Mouse (Mus musculus) embryo, embryonic 10.5 days (tissue): Measurements from ENCODE around the gene Nup210.
A peak's percentile ranks its signal among the peaks of the same experiment; 100 is the strongest.
"Not testable (repeated sequence)": the region's sequence is repeated elsewhere in the genome, so short reads cannot be mapped to it uniquely, and the experiment has no call there.

ENCODE experiments used
- DNase-seq: peaks from one replicate; pipeline ENCODE4 v3.0.0-alpha.2; 2015; ENCODE audit warnings: low spot score

The Nup210 gene

DNA sequence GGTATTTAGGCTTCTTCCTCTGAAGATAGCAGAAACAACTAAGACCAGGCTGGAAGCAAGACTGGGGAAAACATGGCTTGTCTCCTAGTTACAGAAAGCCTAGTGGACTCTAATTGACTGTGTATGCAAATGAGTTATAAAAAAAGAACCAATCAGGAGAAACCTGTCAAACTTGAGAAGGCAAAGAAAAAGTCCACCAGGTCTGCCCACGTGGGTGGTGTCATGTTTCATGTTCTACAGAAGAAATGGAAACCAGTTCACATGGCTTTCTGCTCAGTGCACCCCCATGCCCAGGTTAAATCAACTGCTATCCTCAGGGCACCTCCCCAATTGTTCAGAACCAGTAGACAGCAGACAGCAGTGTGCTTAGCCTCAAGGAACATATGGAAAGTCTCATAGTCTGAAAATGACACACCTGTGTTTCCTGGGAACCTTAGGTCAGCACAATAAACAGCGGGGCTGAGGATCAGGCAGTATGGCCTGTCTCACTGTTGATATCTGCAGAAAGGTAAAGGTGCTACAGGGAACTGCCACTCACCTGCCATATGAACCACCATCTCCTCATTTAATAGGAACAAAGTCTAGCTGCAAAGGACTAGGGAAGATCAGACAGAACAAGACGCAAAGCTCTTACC lies 11.7 kb downstream of the Nup210 start:
- DNase-seq: peak; percentile 76

DNA sequence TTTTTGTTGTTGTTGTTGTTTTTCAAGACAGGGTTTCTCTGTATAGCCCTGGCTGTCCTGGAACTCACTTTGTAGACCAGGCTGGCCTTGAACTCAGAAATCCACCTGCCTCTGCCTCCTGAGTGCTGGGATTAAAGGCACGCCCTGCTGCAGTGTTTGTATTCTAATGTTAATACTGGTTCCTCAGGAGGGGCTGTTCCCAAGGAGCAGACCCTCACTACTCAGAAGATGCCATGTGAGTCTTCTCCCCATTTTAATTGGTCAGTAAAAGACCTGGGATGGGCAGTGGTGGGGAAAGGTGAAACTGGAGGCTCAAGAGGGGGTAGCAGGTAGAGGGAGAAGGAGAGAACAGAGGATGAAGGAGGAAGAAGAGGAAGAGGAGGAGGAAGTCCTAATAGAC lies 13.2 kb downstream of the Nup210 start:
- DNase-seq: not testable (repeated sequence)

DNA sequence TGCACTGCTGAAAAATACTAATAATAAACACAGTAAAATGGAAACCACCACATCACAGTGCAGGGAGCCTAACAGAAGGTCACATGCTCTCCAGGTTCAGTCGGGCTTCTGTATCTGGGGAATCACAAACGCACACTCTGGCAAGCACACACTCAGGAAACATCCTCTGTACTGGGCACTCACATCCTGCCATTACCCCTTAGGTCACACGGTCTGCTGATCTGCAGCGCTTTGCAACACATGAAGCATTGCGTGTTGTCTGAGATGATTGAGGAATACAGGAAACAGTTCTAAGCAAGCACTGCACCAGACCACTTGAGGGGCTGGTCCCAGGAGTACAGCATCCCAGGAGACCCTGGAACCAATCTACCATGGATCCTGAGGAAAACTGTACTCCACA lies 16.0 kb downstream of the Nup210 start:
- DNase-seq: no peak

DNA sequence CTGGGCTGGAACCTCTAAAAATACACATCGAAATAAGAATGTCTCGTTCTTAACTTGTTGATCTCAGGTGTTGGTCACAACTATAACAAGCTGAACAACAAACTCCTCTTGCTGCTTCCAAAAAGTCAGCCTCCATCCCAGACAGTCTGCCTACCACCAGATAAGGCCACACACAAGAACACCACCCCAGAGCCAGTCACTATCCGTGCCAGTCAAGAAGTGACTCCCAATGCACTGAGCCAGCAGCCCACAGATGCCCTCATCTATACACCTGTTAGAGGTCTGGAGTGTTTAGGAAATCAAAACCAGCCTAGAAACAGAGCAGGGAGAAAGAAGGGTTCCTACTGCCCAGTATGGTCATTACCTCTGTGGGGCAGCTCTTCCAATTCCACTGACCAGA lies 18.8 kb downstream of the Nup210 start:
- DNase-seq: no peak

DNA sequence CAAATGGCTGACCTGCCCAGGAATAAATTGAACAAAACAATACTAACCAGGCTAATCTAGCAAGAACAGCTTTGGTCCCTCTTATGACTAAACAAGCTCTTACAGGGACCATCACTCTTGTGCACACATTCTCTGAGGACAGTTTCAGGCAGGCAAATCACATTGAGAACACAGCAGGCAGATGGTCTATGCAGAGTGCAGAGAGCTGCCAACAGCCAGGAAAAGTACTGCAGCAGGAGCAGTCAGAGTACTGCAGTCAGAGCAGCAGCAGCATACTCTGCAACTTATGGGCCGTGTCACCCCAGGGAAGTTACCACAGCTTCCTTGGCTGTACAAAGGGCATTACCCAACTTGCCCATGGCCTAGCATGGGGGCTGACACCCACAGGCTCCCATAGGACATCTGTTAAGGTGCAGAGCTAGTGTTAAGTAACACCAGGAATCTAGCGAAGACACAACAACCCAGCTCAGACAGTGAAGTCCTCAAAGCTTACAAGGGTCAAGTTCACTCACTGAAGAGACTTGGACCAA lies 21.5 kb downstream of the Nup210 start:
- DNase-seq: no peak

DNA sequence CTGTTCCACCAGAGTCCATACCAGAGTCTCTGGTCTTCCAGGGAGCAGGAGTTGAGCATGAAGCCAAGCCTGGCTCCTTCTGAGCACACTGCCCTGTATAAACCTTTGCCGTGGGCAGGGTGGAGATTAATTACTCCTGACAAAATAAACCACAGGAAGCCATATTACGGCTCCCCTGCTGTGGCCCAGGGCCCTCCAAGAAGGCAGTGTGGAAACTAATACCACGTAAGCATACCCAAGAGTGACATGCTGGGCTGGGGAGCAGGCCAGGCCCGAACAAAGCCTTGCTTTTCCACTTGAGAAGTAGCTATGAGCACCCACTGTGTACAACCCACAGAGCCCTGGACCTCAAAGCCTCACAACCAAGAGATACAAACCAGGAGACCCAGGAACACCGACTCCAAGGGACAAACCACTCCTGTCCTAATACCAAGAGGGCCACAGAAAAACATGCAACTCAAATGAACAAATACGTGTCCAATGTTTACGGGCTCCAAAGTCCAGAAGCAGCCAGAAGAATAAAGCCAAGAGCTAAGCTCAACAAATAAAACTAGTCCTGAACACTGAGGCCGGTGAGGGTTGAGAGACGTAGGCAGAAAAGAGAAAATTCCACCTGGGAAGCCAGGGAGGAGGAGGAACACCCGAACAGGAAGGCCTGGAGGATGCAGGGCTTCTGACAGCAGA lies 24.3 kb downstream of the Nup210 start:
- DNase-seq: no peak

DNA sequence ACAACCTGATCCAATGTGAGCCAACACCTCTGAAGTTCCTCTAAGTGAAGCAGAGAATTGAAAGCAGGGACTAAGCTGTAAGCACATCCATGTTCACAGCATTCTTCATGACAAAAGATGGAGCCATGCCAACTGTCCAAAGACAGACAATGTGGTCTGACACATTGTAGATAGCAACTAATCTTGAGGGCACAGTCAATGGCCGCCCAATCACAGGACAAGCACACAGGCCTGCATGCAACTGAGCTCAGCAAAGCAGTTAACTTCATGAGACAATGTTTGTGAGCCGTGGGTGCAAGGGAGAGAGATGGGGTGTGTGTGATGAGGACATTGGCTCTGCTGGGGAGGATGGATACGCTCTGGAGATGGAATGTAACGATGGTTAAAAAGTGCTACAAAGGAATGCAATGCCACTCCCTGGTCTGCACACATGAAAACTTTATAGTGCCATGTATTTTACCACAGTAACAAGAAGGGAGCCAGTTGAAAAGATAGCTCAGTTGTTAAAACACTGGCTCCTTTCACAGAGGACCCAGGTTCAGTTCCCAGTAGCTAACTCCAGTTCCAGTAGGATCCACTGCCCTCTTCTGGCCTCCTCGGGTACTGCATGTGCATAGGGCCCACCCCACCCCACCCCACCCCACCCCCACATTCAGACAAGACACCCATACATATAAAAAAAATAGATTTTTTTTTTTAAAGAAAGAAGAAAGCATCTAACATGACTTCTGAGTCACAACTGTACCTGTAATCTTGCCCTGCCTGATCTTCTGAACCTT lies 31.3 kb downstream of the Nup210 start:
- no peak for DNase-seq

DNA sequence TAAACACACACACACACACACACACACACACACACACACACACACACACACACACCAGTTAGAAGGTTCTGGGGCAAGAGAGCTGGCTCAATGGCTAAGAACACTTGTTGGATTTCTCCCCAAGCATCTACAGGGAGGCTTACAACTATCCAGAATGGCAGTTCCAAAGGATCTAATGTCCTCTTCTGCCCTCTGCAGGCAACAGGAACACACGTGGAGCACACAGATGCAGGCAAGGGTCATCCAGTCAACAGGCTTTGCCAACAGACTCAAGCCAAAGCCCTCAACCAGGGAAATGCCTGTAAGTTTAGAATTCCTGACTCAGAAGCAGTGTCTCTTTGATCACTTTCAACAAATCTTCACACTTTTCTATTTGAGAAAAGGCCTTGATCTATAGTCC lies 36.6 kb downstream of the Nup210 start:
- peak; percentile 50 for DNase-seq

DNA sequence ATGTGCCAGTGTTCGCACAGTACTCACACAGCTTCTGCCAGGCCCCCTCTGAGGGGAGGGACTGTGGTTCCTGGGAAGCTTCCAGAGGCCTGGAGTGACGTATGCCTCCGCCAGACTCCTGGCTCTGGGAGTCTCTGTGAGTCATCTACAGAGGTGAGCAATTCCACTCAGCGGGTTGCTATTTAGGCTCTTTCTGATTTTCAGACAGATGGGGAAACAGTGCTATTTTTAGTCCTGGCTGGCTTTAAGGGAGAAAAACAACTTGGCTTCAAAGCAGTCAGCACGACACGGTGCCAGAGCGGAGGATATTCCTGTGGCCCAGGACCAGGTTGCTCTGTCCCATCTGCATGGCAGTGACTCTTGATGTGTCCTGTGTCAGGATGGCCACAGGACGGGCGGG lies 40.4 kb downstream of the Nup210 start:
- DNase-seq: no peak

DNA sequence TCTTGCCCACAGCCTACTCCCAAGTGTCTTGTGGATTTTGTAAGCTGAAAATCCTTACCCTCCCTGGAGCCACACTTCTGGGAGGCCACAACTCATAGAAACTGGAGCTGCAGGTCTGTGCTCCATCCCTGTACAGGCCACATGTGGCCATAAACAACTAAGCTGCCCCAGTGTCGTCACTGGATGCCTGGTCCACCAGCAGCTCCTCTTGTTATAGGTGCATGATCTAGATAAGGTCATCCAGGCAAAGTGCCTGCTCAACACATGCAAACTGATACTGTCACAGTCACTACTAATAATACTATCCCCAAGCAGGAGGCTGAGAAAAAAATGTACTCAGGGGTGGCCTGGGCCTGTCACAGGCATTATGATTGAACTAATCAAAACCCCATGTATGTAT lies 48.1 kb downstream of the Nup210 start:
- DNase-seq: no peak

DNA sequence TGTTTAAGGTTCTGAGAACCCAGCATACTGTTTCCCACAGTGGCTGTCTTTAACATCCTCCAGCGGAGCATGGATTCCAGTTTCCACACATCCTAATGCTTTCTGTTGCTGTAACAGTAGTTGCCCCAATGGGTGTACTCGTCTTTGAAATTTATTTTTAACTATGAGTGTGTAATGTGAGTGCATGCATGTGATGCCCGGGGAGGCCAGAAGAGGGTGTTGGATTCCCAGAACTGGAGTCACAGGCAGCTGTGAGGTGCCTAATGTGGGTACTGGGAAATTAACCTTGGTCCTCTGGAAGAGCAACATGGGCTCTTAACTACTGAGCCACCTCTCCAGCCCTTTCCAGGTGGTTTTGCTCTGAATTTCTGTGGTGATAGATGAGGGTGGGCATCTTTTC lies 49.6 kb downstream of the Nup210 start:
- no peak for DNase-seq

DNA sequence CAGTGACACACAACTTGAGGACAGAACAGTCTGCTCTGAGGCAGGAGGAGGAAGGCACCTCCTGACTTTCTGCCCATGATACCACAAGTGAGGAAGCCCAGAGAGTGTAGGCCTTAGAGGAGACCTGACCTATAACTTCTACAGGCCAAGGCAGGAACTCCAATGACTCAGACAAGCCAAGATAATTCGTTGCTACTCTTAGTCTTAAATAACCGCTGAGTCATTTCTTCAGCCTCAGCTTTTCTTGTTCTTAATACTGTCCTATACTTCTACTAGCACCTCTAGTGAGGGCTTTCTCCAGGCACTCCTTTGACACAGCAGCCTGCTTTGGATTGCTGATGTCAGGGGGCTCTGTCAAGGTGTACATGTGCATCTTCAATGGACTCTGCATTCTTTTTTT lies 55.3 kb downstream of the Nup210 start:
- DNase-seq: no peak

DNA sequence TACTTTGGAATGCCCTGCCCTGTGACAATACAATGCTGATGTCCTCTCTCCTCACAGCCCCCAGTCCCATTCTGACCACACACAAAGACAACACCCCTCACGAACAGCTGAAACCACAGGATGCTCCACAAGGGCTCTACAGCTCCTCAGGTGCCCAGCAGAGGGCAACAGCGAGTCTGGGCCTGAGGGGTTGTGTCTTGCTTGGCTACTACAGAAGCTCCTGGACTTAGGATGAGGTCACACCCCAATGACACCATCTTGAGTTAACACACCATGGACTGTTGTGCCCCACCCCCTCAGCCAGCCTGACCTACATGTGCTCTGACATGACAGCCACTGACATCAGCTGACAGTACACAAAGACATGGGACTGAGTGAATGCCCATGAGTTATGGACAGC lies 56.9 kb downstream of the Nup210 start:
- peak; percentile 66 for DNase-seq

DNA sequence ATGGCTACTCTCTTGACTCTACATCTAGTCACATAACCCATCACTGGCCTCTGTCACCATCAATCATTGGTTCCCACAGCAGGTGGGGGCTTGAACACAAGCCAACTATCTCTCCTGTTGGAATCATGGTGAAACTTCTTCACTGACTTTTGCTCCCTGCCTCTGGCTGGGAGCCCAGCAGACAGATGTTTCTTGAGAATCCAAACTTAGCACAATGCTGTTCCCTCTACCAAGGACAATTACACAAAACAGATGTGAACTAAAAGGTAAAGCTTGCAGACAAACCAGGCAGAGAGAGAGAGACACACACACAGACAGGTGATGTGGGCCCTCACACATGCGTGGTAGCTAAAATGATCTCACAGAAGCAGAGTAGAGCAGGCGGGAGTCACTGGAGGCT lies 58.6 kb downstream of the Nup210 start:
- DNase-seq: no peak

DNA sequence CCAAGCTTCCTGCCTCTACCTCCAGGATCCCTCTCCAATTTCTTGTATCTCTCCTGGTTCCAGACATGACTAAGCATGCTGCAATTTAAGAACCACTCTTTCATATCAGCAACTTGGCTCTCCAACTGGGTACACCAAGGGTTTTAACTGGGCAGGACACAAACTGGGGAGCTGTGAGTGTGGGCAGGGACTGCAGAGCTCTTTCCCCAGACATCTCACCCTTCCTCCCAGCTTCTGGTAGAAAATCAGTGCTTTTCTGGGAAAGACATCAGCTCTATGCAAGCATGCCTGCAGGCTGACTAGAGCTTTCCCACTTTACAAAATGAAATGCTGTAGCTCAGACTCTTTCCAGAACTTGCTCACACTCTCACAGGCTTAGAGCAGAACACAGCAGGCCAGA lies 60.3 kb downstream of the Nup210 start:
- no peak for DNase-seq

DNA sequence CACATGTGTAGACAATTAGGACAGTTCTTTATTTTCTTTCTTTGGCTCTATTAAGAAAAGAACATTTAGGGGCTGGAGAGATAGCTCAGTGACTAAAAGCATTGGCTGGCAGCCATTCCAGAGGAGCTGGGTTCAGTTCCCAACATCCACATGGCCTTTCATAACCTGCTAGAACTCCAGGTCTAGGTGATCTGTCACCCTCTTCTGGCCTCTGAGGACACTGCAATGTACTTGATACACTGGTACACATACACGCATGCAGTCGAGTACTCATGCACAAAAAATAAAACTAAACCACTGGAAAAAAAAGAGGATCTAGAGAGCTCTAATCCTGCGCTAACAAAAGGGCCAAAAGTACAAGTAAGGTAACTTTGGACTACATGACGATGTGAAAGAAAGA lies 64.1 kb downstream of the Nup210 start:
- DNase-seq: no peak

DNA sequence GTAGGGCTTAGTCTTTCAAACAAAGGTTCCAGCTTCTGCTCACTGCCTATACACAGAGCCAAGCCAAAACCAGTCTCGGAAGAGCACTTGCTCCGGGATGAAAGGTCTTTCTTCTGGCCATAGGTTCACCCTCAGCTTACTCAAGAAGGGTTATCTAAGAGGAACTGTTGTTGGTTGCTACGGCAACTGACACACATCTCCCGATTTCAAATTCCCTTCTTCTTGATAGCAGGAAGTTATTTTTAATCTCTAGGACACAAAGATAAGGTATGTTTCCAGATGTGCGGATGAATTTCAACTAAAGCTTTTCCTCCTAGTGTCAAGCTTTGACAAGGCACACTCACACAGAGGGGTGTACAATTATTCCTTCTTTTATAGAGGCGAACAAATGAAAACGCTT lies 68.6 kb downstream of the Nup210 start:
- DNase-seq: no peak

DNA sequence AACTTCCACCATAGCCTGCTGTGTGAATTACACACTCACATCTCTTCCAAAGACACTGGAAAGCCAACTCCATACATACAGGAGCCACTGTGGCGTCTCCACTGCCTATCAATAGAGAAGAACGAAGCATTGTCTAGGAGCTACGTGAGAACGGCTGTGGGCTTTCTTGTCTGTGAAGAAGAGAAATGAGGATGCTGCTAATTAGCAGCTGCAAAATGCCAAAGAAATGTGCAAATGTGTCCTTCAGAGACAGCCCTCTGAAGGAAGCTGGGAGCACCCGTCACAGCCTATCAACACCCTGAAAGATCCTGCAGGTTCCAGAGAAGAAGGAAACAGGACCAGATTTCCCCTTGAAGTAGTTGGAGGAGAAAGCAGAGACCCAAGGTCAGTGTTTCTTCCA lies 69.2 kb downstream of the Nup210 start:
- DNase-seq: no peak

DNA sequence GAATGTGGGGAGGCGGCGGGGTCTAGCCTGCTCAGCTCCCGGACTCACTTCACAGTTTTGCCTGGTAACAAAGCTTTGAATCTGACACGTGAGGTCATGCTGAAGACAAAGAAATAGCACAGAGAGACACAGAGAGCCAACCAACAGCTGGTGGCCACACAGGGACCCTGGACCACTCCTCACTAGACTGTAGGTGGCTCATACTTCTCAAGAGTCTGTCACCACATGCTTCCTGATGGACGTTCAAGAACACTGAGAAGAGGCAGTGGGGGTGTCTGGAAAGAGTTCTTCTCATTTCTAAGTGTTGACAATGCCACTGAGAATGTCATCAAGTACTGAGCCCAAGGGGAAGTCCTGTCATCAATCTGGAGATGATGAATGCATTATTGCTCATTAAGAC lies 70.4 kb downstream of the Nup210 start:
- no peak for DNase-seq

DNA sequence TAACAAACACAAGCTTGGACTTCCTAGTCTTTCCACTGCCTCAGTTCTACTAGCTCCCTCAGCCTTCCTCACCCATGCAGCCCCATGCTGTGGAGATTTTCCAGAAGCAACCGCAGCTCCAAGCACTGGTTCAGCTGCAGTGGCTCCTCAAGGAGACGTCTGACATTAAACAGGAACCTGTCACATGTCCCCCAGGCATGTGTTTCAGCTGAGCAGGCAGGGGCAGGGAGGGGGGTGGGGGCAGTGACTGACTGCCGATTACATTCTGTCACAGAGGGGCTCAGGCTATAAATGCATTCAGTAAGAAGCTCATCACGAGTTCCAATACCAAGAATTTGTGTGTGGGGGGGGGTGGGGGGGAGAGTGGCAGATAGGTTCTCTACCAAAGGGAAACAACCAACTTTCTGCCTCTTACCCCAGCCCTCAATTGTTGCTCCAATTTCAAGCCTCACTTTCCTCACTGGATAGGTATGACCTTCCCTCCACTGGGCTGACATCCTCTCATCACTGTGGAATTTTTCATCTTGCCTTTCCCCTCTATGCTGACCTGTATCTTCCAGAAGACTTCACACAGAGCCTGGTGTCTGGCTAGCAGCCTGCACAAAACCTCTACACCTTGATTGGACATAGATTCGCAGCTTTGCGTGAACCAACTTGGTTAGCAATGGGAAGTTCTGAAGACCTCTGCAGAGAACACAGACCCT lies 71.8 kb downstream of the Nup210 start:
- DNase-seq: peak; percentile 25

DNA sequence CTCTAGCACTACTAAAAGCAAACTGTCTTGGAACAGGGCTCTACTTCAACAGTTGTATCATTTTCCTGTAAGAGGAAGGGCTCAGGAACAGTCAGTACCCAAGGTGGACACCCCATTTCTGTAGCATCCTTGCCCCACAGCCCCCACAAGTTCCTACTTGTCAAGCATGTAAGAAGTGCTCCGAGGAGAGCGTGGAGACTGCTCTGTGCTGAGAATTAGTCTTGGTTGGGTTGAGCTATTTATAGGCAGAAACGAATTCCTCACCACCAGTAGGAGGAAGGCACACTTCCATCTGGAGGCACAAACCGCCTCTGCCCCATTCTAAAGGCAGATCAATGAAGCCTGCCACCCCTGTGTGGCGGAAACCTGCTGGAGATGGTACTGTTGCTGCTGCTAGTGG lies 75.3 kb downstream of the Nup210 start:
- DNase-seq: no peak

DNA sequence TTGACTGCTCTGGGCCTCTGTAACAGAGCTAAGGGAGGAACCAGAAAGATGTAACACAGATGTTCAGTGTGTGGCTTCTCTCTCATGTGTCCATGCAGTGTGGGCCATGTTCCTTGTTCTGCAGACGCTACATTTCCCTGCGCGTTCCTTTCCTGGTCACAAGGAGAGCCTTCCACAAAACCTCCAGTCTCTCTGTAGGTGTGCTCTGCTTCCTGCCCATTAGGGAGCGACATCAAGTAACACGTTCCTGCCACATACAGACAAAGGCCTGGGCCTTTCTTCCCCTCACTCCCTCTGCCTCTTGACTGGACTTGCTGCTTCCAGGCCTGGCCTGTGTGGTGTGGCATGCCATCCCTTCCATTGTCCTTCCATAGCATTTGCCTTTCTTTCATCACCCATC lies 88.4 kb downstream of the Nup210 start:
- no peak for DNase-seq

DNA sequence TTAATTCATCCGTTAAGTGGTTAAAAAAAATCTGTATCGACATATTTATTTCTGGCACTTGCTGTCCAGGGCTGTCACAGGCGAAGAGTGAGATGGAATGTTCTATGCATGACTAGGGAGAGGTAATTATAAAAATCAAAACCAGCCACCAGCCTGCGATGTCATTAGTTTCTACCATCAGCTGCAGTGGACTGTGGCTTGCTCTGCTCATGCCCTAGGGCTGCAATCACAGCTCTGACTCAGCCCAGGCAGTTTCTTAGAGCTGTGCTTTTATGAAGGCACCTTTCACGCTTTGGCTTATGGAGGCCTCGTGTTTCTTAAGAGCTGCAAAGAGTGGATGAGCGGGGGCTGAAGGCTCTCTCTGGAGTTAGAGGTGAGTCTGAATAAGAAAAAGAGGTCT lies 95.8 kb downstream of the Nup210 start:
- no peak for DNase-seq
